Mouse (Mus musculus) layer of hippocampus, adult 18-20 months (tissue): ENCODE measurements around the gene Psmd1. TPM values are rescaled to one million over a fixed set of nuclear protein-coding genes. Genes with fewer than 3 reads are reported as not detected.

Experiments used
- DNase-seq, 2 experiments: peaks; one replicate each; pipeline ENCODE4 v3.0.0; 2022; ENCODE audit warnings: low spot score in 2 of 2
- total RNA-seq, 2 experiments: library from RNA; stranded (reverse); gene quantifications; 2 replicates each; pipeline ENCODE4 v1.2.3; 2021

The Psmd1 gene
- total RNA-seq, 2 experiments from 2014 or later = 108 to 110 TPM

- DNase-seq = peak; percentile 92 to 98
These were observed 5.1 kb upstream of the Psmd1 start for GRCm38 (mm10) chr1:86058856-86059769.

- no peak for DNase-seq
These were observed 1.7 kb upstream of the Psmd1 start for GRCm38 (mm10) chr1:86062523-86062922.

GRCm38 (mm10) chr1:86076565-86076964 is 12.4 kb downstream of the Psmd1 start:
- DNase-seq = no peak

- DNase-seq = no peak
These were observed 30.2 kb downstream of the Psmd1 start for GRCm38 (mm10) chr1:86094413-86094812.

GRCm38 (mm10) chr1:86105054-86105453 is 40.9 kb downstream of the Psmd1 start:
- DNase-seq = no peak

- peak; percentile 51 to 69 for DNase-seq
These were observed 47.6 kb downstream of the Psmd1 start, which contains the start of gene Htr2b for GRCm38 (mm10) chr1:86111779-86112178. Gene Htr2b, minus strand, starts transcription at chr1:86111970.

GRCm38 (mm10) chr1:86114141-86114540 is 50.0 kb downstream of the Psmd1 start:
- no peak for DNase-seq

- no peak for DNase-seq
These were observed 55.4 kb downstream of the Psmd1 start for GRCm38 (mm10) chr1:86119549-86119948.

- DNase-seq = no peak
These were observed 61.8 kb downstream of the Psmd1 start for GRCm38 (mm10) chr1:86126036-86126435.

- no peak for DNase-seq
These were observed 69.2 kb downstream of the Psmd1 start, which contains the start of gene Gm21972 for GRCm38 (mm10) chr1:86133337-86133736. Gene Gm21972, plus strand, starts transcription at chr1:86133637.

- no peak for DNase-seq
These were observed 71.1 kb downstream of the Psmd1 start for GRCm38 (mm10) chr1:86135315-86135714.

- DNase-seq = no peak
These were observed 76.9 kb downstream of the Psmd1 start for GRCm38 (mm10) chr1:86141081-86141480.

- DNase-seq = no peak
These were observed 79.0 kb downstream of the Psmd1 start for GRCm38 (mm10) chr1:86143165-86143564.

GRCm38 (mm10) chr1:86144001-86144944 is 80.1 kb downstream of the Psmd1 start:
- peak; percentile 22 to 33 for DNase-seq

GRCm38 (mm10) chr1:86146293-86146692 is 82.1 kb downstream of the Psmd1 start:
- DNase-seq = no peak

GRCm38 (mm10) chr1:86147557-86147956 is 83.4 kb downstream of the Psmd1 start:
- DNase-seq = no peak

GRCm38 (mm10) chr1:86148161-86148560 is 84.0 kb downstream of the Psmd1 start:
- no peak for DNase-seq

- DNase-seq = no peak
These were observed 86.7 kb downstream of the Psmd1 start for GRCm38 (mm10) chr1:86150929-86151328.

- DNase-seq = no peak
These were observed 87.2 kb downstream of the Psmd1 start for GRCm38 (mm10) chr1:86151376-86151775.

GRCm38 (mm10) chr1:86152618-86153017 is 88.4 kb downstream of the Psmd1 start:
- DNase-seq = no peak

GRCm38 (mm10) chr1:86154133-86154823 is 90.1 kb downstream of the Psmd1 start, which contains the start of gene Armc9:
Gene Armc9, plus strand, starts transcription at chr1:86154780.
- peak; percentile 97 to 98 for DNase-seq
